Mouse (Mus musculus) c-Kit-negative CD71-positive TER-119-positive erythroid progenitor cells, embryonic 14.5 days (primary cell): ENCODE data around the gene Abo.
A peak's percentile ranks its signal among the peaks of the same experiment; 100 is the strongest.
"Not testable (repeated sequence)": the region's sequence is repeated elsewhere in the genome, so short reads cannot be mapped to it uniquely, and the experiment has no call there.

Source experiments
- DNase-seq: peaks from one replicate; pipeline ENCODE4 v3.0.0-alpha.2; 2013; ENCODE audit warnings: low read depth, low spot score

The Abo gene

GRCm38 (mm10) chr2:26864879-26865278 is at the start of gene Abo:
TSS of gene Abo (minus strand) at chr2:26864979.
- DNase-seq, result no peak

GRCm38 (mm10) chr2:26914148-26914941 is 49.6 kb upstream of the Abo start:
- DNase-seq, result no peak

- no peak for DNase-seq
Measured at GRCm38 (mm10) chr2:26913416-26914147, 48.8 kb upstream of the Abo start.

DNA sequence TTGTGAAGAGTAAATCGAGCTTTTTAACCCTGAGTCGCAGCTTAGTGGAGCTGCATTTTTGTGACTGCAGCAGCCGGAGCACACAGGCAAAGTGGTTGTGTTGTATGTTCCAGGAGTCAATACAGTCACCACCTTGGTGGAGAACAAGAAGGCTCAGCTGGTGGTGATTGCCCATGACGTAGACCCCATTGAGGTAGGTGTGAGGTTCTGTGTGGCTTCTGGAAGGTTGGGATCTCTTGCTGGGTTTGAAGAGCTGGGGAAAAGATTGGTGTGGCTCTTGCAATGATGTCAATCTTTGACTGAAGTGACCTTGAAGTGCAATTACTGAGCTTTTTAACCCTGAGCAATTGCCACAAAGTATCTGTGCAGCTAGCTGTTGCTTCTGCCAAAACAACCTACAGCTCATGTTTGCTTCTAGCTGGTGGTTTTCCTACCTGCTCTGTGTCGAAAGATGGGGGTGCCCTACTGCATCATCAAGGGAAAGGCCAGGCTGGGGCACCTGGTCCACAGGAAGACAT is 47.5 kb upstream of the Abo start:
- no peak for DNase-seq

DNA sequence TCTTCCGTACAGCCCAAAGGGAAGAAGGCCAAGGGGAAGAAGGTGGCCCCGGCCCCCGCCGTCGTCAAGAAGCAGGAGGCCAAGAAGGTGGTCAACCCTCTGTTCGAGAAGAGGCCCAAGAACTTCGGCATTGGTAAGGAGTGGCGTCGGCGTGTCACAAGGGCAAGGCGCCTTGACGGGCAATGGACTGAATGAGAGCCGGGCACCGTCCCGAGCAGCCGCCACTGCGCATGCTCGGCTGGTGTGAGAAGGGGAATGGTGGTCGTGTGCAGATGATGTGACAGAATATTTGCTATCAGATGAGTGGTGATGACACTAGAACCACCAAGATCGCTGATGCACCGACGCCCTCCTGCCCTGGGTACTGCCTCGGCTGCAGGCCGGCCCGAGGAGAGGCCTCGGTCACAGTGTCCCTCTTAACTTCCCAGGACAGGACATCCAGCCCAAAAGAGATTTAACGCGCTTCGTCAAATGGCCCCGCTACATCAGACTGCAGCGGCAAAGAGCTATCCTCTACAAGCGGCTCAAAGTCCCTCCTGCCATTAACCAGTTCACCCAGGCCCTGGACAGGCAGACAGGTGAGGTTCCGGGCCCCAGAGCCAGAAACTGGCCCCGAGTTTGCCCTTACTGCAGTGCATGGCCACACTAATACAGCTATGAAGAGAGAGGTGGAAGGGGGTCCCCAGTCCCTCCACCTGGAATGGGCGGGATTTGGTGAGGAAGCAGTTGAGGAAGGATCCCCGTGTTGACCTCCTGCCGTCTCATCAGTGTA is 46.4 kb upstream of the Abo start:
- DNase-seq, result no peak

- DNase-seq, result peak; percentile 99
Measured at GRCm38 (mm10) chr2:26910124-26910993, 45.6 kb upstream of the Abo start, which contains the start of the genes Med22 and Rpl7a. TSS of gene Med22 (minus strand) at chr2:26910677. TSS of gene Rpl7a (plus strand) at chr2:26910764.

DNA sequence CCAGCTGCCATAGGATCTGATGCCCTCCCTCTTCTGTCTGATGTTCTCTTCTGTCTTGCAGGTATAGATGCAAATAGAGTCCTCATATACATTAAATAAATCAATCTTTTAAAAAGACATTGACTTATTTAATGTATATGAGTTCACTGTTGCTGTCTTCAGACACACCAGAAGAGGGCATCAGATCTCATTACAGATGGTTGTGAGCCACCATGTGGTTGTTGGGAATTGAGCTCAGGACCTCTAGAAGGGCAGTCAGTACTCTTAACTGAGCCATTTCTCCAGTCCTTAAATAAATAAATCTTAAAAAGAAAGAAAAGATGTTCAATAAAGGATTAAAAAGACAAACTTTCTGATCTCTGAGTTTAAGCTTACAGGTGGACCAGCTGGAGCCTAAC is 44.6 kb upstream of the Abo start:
- no peak for DNase-seq

GRCm38 (mm10) chr2:26908710-26909386 is 44.1 kb upstream of the Abo start:
- no peak for DNase-seq

GRCm38 (mm10) chr2:26907109-26907508 is 42.3 kb upstream of the Abo start:
- DNase-seq, result no peak

GRCm38 (mm10) chr2:26906431-26906830 is 41.7 kb upstream of the Abo start:
- no peak for DNase-seq

GRCm38 (mm10) chr2:26905936-26906335 is 41.2 kb upstream of the Abo start:
- DNase-seq, result no peak

GRCm38 (mm10) chr2:26903311-26903710 is 38.5 kb upstream of the Abo start:
- DNase-seq, result no peak

GRCm38 (mm10) chr2:26902467-26903220 is 37.9 kb upstream of the Abo start, which contains the start of gene Surf6:
TSS of gene Surf6 (minus strand) at chr2:26902879.
- DNase-seq, result peak; percentile 69

DNA sequence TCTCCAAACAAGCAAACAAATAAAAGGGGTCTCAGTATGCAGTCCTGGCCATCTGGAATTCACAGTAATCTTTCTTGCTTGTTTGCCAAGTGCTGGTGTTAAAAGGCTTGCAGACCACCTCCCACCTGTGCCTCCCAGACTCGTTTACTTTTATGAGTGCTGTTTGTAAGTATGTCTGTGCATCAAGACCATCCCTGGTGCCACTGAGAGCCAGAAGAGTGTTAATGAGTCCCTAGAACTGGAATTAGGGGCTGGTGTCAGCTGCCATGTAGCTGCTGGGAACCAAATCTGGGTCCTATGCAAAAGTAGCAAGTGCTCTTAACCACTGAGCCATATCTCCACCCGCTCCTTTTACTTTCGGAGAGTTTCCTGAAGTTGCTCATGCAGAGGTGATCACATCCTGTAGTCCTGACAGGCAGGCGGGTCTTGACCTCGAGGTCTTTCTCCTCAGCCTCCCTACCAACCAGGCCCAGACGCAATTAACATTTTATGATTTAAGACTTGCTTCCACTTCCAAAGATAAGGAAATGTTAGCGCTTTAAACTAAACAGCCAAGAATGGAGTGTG is 37.1 kb upstream of the Abo start:
- DNase-seq, result no peak

- DNase-seq, result no peak
Measured at GRCm38 (mm10) chr2:26900731-26901130, 36.0 kb upstream of the Abo start.

- DNase-seq, result no peak
Measured at GRCm38 (mm10) chr2:26895898-26896297, 31.1 kb upstream of the Abo start.

GRCm38 (mm10) chr2:26886170-26886569 is 21.4 kb upstream of the Abo start:
- not testable (repeated sequence) for DNase-seq

- not testable (repeated sequence) for DNase-seq
Measured at GRCm38 (mm10) chr2:26885541-26885940, 20.8 kb upstream of the Abo start.

GRCm38 (mm10) chr2:26878571-26878970 is 13.8 kb upstream of the Abo start:
- no peak for DNase-seq
